Mouse (Mus musculus): ENCODE measurements around the gene Amhr2.

The Amhr2 gene

DNA sequence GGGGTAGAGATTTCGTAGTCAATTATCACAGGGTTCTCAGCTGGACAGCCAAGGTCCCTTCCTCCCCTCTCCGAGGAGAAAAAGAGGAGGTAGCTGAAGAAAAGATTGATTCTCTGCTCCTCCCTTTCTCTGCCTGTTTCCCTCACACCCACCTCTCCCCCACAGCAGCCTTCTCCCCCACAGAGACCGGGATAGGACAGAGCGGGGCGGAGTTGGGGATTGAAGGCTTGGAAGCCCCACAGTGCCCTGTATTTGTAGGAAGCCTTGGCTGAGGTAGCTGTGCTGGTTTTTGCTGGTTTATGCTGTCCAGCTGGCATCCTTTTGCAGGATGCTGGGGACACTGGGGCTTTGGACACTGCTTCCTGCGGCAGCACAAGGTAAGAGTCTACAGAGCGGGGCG is at the start of gene Amhr2:
Gene Amhr2 (plus strand): TSS at position 222 of the 400 bp plus-strand sequence.
- DNase-seq (ENCODE audit: low spot score in 2 of 2): no peak

DNA sequence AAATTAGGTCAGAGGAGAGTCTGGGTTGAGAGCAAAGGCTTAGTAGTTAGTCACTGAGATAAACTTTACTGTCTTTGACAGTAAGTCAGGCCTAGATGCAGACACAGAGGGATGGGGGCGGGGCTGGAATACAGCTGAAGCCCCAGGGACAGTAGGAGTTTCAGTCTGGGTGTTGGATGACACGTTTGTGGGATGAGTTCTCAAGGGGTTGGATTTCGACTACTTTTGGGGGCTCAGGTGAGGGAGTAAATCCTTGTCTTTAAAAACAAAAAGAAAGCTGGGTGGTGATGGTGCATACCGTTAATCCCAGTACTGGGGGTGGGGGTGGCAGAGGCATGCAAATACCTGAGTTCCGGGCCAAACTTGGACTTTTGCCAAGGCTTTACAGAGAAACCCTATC is 46.5 kb upstream of the Amhr2 start:
- no peak for DNase-seq (ENCODE audit: low spot score in 2 of 2)

DNA sequence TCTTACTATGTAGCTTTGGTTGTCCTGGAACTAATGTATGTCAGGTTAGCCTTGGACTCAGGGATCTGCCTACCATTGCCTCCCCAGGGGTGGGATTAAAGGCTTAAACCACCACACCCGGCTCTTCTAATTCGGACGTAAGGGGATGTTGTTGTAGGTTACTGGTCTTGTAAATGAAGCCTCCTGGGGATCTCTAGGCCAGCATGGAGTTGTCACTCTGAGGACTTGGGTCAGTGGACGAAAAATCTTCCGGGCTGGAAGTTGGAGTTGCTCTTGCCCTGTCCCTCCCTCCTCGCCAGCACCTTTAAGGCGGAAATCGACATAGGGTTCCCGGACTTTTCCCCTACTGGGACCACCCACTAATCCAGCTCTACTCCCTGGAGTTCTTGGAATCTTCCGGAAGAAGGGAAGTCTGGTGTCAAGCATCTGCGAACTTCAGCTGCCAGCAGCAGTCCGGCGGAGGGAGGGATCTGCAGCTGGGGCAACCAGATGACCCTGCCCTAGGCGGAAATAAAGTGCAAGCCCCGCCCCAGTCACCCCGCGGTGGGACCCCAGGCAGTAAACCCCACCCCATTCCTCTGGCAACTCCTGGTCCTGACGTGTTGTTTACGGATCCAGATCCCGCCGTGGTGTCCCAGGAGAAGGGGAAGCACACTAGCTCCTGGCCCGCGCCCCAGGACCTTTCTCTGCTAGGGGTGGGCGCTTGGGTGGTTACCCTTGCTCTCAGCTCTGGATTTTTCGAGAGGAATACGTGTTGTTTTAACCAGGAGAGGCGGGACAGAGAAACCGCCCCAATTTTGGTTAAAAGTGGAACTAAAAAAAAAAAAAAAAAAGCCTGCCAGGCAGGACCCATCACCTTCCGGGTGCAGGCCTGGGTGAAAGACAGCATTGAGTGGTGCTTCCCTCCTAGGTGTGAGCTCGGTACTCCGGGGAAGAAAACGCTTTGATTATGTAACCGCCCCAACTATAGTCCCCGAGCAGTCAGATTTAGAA is 45.6 kb upstream of the Amhr2 start:
- peak; percentile 55 to 63 for DNase-seq (ENCODE audit: low spot score in 2 of 2)

DNA sequence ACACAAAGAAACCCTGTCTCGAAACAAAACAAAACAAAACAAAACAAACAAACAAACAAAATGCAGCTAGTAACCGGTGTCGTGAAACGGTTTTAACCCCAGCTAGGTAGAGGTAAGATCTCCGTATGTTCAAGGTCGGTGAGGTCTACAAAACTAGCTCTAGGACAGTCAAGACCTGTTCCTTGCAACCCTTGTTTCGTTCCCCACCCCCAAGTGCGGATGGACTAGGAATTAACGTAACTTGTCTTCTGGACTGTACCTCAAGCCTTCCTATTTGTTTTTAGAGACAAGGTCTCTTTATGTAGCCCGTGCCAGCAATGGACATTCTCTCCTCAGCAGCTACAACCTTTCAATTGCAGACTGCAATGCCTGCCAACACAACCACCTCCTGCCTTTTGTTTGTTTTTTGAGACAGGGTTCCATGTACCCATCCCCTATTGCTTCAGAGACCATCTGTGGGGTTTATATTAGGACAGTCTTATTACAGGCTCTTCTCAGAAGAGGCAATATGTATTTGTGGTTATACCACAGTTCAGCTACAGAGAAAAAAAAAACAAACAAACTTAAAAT is 44.6 kb upstream of the Amhr2 start:
- no peak for DNase-seq (ENCODE audit: low spot score in 2 of 2)

DNA sequence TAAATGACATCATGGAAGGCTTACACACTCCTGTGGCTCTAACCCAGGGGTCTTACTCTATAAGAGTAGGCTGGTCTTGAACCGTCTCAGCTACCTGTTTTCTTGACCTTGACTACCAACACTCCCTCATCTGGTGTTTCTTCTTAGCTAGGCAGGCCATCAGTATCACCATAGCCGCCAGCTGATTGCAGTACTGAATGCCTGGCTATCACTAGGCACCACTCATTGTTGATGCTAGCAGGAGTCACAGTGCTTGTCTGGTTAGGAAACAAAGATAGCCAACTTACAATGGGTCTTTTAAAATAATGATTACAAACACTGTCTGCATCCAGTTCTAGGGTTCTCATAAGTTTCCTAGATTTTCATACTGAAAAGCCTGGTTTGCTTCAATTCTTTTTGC is 43.9 kb upstream of the Amhr2 start:
- no peak for DNase-seq (ENCODE audit: low spot score in 2 of 2)

DNA sequence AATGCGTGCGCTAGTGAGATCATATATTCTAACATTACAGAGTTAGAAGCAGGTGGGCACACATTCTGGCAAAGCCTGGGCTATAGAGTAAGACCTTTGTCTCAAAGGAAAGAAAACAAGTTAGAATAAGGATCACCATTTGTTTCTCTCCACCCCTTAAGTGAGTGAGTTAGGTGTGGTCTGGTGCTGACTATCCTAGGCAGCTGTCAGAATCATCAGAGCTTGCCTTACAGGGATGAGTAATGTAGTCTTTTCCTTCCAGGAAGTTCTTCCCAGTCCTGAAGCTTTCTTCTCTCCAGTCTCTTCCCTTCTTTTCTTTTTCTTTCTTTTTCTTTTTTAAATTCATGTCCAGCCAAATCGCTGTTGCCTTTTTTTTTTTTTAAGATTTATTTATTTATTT is 43.0 kb upstream of the Amhr2 start:
- no peak for DNase-seq (ENCODE audit: low spot score in 2 of 2)

DNA sequence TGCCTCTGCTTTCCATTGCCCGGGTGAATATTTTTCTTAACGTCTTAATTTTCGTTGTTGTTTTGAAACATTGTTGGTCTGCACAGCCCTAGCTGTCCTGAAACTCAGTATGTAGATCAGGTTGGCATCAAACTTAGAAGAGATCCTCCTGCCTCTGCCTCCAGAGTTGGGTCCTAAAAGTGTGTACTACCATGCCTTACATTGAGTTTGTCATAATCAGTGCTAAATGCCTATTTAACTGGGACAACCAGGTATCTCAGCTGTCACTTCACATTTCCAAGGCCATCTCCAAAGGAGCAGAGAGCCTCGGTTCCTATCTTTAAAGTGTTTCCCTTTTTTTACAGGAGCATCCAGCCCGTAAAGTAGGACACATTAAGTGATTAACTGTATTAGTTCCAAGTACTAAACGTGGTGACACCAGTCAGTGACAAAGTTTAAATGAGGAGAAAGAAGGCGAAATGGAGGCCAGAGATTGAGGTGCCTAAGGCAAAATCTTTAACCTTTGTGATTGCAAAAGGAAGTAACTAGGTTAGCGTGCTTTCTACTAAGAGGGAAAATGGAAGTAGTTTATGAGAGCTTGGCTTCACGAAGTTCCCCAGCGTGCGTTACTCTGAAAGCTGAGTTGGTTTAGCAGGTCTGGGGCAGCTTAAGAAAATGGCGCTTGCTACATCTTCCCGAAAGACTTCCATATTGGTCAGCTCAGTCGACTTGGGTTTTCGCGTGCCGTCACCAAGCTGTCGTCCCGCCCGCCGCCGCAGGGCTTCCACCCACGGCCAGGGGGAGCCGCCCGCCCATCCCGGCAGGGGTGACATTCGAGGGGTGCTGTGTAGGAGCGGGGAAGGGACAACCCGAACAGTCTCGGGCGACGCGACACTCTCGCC is 40.3 kb upstream of the Amhr2 start:
- no peak for DNase-seq (ENCODE audit: low spot score in 2 of 2)

DNA sequence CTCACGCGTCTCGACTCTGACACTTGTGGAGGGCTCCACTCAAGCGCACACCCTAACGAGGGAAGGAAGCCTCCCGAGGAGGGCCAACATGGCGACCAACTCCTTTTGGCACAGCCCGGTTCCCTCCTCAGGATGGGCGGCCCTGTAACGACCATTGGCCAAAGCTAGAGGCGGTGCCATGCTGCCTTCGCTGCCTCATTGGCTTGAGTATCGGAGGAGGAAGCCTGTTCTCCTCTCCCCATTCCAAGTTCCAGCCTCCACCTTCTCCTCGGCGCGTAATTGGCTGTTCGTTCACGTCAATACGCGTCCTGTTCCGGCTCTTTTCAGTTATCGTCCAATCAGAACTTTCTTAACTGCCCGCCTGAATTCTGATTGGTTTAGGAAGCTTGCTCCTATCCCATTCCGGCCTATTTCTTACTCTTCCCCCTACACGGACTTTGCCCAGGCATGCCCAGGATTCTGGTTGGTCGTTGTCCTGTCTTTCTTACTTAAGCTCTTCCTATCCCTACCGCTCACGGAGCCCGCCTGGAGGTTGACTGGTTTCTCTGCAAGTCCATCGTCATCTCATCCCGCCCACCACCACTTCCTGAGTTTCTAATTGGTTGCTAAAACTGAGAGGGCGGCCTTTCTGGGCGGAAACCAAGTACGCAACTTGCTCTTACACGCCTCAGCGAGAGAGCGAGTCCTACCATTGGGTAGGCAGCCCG is 39.5 kb upstream of the Amhr2 start, which contains the start of gene Sp1:
Gene Sp1 (plus strand): TSS at position 655 of the 707 bp plus-strand sequence.
- DNase-seq (ENCODE audit: low spot score in 2 of 2): peak; percentile 99 to 100

DNA sequence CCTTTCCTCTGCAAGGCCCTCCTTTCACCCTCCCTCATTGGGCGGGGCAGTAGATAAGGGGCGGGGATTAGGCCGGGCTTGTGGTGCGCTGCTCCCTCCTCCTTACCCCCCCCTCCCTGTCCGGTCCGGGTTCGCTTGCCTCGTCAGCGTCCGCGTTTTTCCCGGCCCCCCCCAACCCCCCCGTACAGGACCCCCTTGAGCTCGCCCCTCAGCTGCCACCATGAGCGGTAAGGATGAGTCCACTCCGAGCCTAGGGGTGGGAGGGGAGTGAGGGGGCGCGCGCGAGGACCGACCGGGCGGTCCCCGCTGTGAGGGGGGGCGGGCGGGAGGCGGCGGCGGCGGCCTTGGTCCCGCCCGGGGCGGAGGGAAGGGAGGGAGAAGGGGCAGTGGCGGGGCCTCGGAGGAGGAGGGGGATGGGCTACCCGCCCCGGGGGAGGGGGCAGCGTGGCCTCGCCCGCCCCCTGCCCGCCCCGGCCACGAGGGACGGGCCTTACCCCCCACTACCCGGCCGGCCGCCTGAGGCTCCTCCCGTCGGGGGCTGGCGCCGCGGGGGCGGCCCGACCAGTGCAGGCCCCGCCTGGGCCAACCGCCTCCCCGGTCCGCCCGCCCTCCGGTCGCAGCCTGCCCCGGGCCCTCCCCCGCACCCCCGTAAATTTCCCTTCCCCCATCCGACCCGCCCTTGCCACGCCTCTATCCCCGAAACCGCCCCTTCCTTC is 38.8 kb upstream of the Amhr2 start:
- DNase-seq (ENCODE audit: low spot score in 2 of 2): peak; percentile 43 to 51

DNA sequence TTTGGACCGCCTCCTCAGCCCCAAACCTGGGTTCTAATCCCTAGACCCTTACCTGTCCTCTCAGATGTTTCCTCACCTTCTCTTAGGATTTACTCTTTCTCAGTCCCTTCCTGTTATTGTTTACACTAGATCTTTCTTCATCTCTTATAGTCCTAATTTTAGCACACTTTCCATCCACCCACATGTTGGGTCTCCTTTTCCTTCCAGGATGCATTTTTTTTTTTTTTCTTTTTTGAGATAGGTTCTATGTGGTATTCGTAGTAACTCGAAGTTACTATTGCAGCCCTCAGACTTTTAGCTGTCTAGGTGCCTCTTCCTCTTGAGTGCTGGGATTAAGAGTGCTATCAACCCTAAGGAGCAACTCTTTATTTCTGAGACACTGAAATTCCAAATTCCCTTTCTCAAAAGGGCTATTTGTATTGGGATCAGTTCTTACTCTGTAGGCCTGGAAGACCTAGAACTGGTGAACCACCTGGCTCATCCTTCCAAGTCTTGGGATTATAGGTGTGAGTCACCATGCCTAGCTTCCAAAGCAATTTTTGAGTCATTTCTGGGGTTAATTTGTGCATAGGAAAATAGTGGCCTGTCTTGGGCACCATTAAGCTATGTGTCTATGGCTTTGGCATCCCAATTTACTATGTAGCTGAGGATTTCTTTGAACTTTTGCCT is 38.1 kb upstream of the Amhr2 start:
- no peak for DNase-seq (ENCODE audit: low spot score in 2 of 2)

DNA sequence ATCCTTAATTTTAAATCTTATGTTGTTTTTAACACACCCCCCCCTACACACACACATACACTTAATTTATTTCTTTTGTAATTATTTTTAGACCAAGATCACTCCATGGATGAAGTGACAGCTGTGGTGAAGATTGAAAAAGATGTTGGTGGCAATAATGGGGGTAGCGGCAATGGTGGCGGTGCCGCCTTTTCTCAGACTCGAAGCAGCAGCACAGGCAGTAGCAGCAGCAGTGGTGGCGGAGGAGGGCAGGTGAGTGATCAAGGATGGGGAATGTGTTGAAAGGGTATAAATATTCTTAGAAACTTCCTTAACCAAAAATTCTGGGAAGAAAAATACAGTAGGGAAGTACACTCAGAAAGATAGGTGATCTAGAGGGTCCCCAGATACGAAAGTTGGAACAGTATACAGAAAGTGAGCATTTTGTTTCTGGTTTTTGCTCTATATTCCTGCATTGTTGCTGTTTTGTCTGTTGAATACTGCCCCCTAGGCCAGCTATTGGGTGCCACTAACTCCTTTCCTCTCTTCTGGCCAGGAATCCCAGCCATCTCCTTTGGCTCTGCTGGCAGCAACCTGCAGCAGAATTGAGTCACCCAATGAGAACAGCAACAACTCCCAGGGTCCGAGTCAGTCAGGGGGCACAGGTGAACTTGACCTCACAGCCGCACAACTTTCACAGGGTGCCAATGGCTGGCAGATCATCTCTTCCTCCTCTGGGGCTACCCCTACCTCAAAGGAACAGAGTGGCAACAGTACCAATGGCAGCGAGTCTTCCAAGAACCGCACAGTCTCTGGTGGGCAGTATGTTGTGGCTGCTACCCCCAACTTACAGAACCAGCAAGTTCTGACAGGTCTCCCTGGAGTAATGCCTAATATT is 37.2 kb upstream of the Amhr2 start:
- no peak for DNase-seq (ENCODE audit: low spot score in 2 of 2)

DNA sequence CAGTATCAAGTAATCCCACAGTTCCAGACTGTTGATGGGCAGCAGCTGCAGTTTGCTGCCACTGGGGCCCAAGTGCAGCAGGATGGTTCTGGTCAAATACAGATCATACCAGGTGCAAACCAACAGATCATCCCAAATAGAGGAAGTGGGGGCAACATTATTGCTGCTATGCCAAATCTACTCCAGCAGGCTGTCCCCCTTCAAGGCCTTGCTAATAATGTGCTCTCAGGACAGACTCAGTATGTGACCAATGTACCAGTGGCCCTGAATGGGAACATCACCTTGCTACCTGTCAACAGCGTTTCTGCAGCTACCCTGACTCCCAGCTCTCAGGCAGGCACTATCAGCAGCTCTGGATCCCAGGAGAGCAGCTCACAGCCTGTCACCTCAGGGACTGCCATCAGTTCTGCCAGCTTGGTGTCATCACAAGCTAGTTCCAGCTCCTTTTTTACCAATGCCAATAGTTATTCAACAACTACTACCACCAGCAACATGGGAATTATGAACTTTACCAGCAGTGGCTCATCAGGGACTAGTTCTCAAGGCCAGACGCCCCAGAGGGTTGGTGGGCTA is 36.5 kb upstream of the Amhr2 start:
- no peak for DNase-seq (ENCODE audit: low spot score in 2 of 2)

DNA sequence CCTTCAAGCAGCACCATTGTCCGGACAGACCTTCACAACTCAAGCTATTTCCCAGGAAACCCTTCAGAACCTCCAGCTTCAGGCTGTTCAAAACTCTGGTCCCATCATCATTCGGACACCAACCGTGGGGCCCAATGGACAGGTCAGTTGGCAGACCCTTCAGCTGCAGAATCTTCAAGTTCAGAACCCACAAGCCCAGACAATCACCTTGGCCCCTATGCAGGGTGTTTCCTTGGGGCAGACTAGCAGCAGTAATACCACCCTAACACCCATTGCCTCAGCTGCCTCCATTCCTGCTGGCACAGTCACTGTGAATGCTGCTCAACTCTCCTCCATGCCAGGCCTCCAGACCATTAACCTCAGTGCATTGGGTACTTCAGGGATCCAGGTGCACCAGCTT is 35.9 kb upstream of the Amhr2 start:
- DNase-seq (ENCODE audit: low spot score in 2 of 2): no peak

DNA sequence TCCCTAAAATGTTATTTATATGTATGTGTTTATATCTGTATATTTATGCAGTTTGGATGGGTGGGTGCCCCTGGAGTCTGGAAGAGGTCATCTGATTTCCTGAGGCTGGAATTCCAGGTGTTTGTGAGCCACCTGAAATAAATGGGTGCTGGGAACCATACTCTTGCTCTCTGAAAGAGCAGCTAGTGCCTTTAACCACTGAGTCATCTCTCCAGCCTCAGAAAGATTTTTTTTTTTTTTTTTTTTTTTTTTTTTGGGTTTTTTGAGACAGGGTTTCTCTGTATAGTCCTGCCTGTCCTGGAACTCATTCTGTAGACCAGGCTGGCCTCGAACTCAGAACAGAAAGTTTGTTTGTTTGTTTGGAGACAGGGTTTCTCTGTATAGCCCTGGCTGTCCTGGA is 34.1 kb upstream of the Amhr2 start:
- no peak for DNase-seq (ENCODE audit: low spot score in 2 of 2)

DNA sequence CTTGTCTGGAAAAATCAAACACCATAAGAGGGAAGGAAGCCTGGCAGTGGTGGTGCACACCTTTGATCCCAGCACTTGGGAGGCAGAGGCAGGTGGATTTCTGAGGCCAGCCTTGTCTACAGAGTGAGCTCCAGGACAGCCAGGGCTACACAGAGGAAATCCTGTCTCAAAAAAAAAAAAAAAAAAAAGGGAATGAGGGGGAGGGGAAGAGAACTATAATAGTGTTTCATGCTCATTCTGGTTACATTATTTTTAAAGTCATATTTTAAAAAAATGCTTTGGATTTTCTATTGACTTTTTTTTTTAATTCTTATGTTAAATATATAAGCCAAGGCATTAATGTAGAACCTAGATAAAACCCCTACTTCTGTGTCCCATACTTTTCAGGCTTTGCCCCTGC is 31.5 kb upstream of the Amhr2 start:
- no peak for DNase-seq (ENCODE audit: low spot score in 2 of 2)

DNA sequence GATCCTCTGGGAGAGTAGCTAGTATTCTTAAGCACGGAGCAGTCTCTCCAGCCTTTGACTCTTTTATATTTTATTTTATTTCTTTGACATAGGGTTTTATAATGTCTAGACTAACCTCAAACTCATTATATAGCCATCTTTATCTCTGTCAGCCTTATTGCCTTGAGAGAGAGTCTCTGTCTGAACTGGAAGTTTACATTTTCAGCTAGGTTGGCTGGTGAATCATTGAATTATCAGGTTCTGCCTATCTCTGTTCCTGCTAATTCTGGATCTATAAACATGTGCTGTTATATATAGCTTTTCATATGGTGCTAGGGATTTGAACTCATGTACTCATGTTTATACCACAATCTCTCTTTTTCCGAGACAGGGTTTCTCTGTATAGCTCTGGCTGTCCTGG is 27.6 kb upstream of the Amhr2 start:
- no peak for DNase-seq (ENCODE audit: low spot score in 2 of 2)

DNA sequence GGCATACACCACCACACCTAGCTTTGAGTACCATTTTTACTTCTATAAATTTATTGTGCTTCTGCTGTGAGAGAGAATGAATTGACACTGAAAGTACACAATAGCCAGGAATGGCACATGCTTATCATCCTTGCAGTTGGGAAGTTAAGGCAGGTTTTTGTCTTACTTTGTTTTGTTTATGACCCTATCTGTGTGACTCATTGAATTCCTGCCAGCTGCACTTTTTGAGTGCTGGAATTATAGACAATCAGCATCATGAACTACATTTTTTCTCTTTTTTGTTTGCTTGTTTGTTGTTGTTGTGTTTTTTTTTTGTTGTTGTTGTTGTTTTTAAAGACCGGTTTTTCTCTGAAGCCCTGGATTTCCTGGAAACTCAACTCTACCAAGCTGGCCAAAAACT is 24.2 kb upstream of the Amhr2 start:
- no peak for DNase-seq (ENCODE audit: low spot score in 2 of 2)

DNA sequence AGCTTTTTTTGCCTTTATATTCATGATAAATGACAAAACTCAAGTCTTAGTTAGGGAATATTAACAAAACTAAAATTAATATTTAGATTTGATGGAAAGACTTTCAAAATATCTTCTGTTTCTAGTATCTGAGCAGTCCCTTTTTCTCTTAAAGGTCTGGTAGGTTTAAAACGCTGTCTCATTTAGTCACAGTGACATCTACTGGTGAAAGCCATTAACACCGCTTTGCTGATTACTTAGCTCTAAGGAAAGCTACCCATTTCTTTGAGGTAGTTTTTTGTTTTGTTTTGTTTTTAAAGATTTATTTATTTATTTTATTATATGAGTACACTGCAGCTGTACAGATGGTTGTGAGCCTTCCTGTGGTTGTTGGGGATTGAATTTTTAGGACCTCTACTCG is 23.7 kb upstream of the Amhr2 start:
- peak in 1 of 2 experiments; percentile 64 for DNase-seq (ENCODE audit: low spot score in 2 of 2)
